Mouse (Mus musculus) spleen, adult 18-20 months (tissue): ENCODE data around the gene Dcaf4.

Experiments
- DNase-seq, 2 experiments: peaks; one replicate each; pipeline ENCODE4 v3.0.0; 2022; ENCODE audit warnings: mixed read lengths in 2 of 2

The Dcaf4 gene

DNA sequence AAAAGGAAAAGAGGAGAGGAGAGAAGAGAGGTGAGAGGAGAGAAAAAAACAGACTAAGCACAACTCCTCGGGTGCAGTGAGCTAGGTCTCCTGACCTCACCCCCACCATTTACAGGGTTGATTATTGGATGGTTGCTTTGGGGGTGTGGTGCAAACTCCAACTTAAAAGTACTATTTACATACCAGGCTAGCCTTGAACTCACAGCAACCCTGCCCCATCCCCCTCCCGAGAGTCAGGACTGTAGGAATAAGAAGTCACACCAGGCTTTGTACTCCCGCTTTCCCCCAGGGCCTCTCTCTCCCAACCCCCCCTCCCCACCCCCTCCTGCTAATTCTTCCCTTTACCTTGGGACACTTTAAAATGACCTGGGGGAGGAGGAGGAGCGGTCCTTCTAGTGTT is 23.9 kb upstream of the Dcaf4 start:
- no peak for DNase-seq

DNA sequence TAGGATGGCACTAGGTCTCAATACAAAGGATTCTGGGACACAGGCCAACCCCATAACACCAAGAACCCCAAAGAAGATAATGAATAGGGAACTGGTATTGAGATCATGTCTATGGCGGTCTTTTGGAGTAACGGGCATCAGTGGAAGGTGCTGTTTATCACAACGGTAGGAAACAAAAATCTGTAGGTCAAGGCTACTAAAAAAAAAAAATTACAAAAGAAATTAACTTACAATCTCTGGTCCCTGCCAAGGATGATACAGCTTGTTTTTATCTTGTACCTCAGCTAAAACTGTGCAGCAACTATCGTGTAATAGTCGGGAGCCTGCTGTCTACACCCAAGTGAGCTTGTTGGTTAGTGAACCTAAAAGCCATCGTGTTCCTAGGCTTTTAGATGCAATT is 23.5 kb upstream of the Dcaf4 start:
- DNase-seq, result no peak

DNA sequence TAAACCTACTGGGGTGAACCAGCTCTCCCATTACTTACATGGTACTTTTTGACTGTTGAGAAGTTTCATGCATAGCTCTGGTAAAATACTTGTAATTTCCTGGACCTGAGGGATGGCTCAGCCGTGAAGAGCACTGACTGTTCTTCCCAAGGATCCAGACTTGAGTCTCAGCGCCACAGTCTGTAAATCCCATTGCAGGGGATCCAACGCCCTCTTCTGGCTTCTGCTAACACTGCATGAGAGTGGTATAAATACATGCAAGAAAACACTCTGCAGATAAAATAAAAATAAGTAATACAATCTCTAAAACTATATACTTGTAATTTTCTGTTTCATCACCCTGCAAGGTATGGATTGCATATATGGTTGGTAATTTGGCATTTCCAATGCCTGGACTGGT is 22.3 kb upstream of the Dcaf4 start:
- DNase-seq, result no peak

DNA sequence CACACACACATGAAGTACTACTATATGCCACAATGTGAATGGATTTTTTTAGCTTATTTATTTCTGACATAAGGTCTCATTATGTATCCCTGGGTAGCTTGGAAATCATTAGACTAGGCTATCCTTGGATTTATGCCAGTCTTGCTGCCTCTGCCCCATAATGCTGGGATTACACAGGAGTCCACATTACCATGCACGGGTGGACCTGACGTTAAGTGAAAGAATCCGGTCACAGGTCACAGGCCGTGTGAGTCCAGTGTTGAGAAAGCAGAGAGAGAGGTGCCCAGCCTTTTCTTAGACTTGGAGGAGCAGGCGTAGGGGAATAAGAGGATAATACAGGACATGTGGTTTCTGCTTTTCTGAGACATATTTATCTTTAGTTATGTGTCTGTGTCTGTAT is 21.0 kb upstream of the Dcaf4 start:
- DNase-seq, result no peak

- peak in 1 of 2 experiments; percentile 29 for DNase-seq
These were observed 18.1 kb upstream of the Dcaf4 start for GRCm38 (mm10) chr12:83502190-83502589.

- no peak for DNase-seq
These were observed 13.7 kb upstream of the Dcaf4 start for GRCm38 (mm10) chr12:83506543-83506942.

GRCm38 (mm10) chr12:83510586-83510985 is 9.7 kb upstream of the Dcaf4 start:
- no peak for DNase-seq

DNA sequence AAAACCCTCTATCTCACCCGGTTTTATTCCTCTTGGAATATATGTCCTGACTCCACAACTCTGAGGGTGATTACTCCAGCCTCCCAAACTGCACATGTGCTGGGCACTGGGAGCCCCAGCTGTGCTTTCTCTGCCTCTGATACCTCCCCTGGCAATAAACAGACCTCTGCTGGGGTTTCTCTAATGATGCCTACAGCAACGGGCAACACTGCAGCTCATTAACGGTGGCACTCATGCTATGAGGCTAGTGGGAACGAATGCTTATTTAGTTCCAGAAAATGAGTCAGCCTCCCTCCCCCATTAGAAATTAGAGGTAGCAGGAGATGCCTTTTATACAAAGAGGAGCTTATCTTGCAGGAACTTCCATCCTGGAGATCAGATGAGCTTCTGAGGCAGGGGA is 7.5 kb upstream of the Dcaf4 start:
- DNase-seq, result no peak

- no peak for DNase-seq
These were observed 7.1 kb upstream of the Dcaf4 start for GRCm38 (mm10) chr12:83513185-83513584.

DNA sequence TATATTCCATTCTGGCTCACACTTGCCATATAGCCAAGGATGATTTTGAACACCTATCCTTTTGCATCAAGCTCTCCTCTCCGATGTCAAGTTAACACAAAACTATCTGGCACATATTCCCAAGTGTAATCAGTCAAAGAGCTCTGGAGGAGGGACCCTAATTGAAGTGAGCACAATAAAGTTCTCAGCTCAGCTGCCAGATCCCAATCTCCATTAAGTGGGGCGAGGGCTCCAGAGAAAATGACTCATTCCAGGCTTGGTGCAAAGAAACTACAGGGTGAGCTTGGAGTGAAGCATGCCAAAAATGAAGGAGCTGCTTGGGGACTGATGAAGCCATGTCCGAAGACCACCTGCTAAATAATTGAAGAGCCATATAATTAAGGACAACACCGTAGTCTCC is 6.0 kb upstream of the Dcaf4 start:
- DNase-seq, result no peak

DNA sequence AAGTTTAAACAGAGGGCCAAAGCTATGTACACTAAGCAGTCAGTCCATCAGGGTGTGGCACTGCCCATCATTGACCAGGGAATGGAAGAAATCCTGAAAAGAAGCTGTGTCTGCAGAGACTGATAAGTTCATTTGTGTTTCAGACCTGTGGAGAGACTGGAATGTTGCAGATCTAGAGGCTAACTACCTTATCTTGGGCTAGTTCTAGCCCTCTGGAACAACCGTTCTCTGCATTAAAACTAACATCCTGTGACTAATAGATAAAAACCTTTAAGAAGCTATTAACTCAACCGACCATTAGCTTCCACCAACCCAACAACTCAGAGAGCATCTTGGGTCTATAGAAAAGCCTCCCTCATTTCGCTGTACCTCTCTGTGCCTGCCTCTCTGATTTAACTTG is 2.7 kb upstream of the Dcaf4 start:
- DNase-seq, result no peak

DNA sequence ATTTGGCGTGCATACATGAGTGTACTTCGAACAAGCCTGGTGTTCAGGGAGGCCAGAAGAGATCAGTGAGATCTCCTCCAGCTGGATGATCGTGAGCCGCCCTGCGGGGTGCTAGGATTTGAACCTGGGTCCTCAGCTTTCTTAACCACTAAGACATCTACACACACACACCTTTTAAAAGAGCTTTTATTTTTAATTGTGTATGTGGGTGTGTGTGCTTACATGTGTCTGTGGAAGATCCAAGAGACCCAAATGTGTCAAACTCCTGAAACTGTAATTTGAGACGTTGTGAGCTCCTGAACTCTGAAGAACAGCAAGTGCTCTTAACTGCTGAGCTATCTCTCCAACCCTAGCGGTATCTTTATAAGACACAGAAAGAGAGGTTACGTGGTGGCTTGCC is 817 bp downstream of the Dcaf4 start:
- DNase-seq, result no peak

DNA sequence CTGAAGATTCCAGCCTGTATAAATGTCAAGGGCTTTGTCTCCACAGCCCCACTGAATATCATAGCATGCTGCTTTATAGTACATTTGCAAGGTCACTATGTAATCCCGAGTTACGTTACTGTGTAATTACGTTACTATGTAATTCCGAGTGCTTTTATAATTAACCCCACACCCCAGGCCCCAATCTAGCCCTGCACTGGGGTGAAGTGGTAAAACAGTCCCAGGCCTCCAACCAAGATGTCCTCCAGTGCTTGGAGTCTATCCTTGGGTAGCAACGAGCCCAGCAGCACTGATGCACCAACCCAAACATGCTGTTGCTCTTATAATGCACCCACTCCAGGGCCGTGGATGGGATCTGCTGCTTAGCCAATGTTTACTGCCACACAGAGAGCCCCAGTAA is 2.8 kb downstream of the Dcaf4 start:
- no peak for DNase-seq

DNA sequence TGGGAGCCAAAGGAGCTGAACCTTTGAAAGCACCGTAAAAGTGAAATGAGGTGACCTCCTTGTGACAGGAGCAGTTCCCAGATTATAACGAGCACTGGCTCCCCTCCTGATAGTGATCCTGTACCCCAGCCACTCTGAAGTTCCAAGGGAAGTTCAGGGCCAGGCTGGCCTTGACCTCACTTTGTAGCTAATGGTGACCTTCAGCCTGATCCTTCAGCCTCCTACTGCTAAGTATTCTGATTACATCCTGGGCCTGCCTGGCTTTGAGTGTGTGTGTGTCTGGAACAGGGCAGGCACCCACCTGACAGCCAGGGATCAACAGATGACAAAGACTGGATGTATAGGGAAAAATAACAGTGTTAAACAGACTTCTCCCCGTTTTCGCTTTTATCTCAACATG is 3.6 kb downstream of the Dcaf4 start:
- no peak for DNase-seq

DNA sequence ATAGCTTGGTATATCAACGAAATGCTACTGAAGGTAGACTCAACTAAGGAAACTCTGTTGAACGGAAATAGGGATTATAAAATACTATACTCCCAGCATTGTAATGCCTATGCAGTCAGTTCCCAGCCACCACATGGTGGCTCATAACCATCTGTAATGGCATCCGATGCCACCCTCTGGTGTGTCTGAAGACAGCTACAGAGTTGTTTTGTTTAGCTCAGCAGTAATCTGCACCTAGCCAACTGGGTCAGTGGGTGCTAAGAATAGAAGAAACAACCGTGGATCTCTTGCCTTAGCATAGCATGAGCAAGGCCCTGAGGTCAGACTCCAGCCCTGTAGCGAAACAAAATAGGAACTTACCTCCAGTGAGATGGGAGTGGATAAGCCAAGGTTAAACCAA is 4.1 kb downstream of the Dcaf4 start:
- DNase-seq, result no peak

GRCm38 (mm10) chr12:83525822-83526544 is 5.7 kb downstream of the Dcaf4 start:
- no peak for DNase-seq

DNA sequence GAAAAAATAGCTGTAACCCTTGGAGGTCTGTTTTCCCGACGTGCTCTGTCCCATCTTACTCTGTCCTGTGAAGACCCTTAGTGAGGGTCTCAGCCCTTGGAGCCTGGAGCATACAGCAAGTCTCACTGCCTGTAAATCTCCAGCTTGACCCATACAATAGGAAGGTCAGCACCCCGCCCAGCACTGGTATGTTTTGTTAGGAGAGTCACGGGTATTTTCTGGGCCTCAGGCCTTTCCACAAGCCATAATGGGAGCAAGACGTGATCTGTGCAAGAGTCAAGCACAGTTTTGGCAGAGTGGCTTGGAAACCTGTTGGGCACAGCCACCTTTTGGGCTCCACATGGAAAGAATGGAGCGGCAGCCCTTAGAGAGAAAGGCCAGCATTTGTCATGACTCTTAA is 7.5 kb downstream of the Dcaf4 start:
- no peak for DNase-seq

DNA sequence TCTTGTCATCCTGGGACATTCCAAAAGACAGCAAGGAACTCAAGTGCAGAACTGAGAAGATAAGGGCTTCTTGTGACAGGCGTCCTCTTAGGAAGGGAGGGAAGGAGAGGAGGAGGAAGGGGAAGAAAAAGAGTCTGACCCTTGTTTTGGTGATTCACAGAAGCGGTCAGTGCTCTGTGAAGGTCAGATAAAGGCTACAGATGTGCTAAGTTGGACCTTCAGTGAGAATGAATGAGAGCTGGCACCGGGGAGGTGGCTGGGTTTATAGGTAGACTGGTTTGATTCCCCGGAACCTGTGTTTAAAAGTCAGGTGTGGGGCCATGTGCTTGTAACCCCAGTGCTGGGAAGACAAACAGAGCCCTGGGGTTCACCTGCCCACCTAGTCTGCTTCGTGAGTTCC is 8.4 kb downstream of the Dcaf4 start:
- DNase-seq, result no peak

DNA sequence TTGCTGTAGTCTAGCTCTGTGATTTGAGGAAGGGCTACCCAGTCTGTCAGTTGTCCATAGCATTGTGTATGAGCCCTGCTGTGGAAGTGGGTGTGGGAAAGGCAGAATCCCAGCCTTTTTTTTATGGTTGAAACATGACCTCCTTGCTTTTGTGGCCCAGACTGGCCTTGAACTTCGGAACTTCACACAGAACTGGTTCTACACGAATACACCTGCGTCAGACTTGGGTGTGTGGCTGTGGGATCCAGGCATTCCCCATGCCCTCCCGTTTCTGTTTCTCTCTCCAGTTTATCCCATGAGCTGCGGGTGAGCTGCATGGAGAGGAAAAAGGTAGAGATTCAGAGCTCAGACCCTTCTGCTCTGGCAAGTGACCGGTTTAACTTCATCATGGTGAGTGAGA is 11.7 kb downstream of the Dcaf4 start:
- DNase-seq, result no peak

- no peak for DNase-seq
These were observed 12.7 kb downstream of the Dcaf4 start for GRCm38 (mm10) chr12:83532966-83533365.

DNA sequence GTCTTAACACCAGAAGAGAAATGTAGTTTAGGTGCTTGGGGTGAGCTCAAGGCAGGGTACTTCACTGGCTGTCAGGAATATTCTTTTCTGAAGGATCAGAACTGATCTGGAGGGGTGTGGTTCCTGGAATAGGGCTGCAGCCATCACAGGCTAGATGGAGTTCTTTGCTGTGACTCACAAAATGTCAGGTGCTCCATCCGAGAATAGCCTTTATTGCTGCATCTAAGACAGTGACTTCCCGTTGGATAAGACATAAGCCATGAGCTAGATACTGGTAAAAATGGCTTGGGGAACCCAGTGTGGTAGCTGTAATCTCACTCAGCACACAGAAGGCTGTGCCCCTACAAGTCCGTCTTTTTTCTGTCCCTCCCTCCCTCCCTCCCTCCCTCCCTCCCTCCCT is 13.9 kb downstream of the Dcaf4 start:
- no peak for DNase-seq

DNA sequence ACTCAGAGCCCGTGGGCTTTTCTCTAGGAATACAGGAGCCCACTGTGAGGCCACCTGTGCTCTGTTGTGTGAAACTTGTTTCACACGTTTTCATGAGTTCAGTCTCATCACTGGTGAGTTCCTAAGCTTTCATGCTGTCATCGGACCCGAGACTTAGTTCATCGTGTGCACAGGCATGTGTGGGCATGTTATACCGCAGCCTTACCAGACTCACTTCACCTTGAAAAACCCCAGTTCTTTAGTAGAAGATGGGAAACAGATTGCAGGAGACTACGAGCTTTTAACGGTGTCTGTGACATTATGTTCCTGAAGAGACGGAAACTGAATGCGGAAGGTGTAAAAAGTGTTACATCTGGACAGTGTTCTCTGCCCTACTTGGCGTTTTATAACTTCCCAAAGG is 15.2 kb downstream of the Dcaf4 start:
- no peak for DNase-seq

DNA sequence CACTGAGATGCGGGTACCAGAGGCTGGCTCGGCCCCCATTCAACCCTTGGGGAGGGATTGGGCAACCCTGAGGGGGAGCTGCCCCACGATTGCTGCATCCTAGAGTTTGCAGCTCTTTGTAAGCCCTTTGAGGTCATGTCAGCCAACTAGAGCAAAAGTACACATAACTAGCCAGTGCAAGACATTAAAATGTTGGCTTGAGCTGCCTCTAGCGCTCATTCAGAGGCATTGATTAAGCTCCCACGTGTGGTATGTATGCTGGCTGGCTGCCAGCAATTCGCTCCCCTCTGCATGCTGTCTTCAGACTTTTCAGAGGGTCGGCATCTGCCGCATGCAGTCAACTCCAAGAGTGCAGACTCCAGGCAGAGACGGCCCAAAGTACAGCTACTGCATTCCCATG is 15.8 kb downstream of the Dcaf4 start:
- DNase-seq, result no peak

DNA sequence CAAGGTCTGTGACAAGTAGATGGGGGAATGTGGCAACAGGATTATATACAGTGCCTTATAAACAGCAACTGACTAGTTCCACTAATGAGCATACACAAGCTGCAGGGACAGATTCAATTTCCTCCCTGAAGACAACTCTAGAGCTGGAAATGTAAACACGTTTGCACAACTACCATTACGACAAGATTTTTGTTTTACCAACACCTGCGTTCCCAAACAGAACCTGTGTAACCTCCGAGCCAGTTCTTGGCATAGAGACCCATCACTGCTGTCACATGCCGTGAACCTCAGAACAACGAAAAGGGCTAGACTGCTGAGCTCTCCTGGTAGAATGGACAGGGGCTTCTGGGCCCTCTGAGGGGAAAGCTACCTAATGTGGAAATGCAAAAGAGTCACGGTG is 23.7 kb downstream of the Dcaf4 start:
- DNase-seq, result no peak

GRCm38 (mm10) chr12:83544791-83545190 is 24.5 kb downstream of the Dcaf4 start:
- DNase-seq, result no peak

GRCm38 (mm10) chr12:83551305-83551704 is 31.0 kb downstream of the Dcaf4 start:
- DNase-seq, result no peak
